Mouse (Mus musculus): ENCODE results near the gene P3h2. TPM values are rescaled to one million over a fixed set of nuclear protein-coding genes. Genes with fewer than 3 reads are reported as not detected.

Gene P3h2
- polyA plus RNA-seq, 1 experiment from 2014 or later, result 2.9 TPM

DNA sequence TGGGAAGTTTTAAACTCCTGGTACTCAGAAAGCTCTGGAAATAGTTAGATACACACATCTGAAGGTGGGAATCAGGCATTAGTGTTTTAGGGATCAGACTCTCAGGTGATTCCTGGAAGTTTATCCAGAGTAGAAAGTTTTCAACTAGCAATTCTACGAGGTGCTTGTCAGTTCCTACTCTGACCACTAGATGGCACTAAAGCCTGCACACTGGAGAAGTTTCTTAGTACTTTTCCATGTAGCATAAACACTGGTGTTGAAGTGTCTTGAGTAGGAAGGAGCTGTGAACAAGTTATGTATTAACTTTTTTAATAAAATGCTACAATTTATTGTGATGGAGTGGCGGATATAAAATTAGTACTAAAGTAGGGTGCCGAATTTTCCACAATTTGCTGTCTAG, 141.7 kb downstream of the P3h2 start:
- H3K4me2 ChIP-seq, result no peak overlapping the region
- H3K27me3 ChIP-seq (replicated peaks; ENCODE audit: control insufficient read depth, insufficient read depth, low read length), result no peaks in the 10 kb centered on the region
- 18% methylated on average over 3 of the region's 3 CpGs for WGBS
- ATAC-seq (replicated peaks; ENCODE audit: low FRiP score) (no peak), DNase-seq (ENCODE audit: low spot score) (no peak)
- H3K36me3 ChIP-seq (ENCODE audit: control insufficient read depth, insufficient read depth, low read length), result no peaks in the 10 kb centered on the region
- H3K9ac ChIP-seq (ENCODE audit: low read depth, low read length), result no peak overlapping the region
- no peak overlapping the region for H3K27ac ChIP-seq (ENCODE audit: low read depth, low read length)
- H3K9me3 ChIP-seq (ENCODE audit: control insufficient read depth, low read length), result no peaks in the 10 kb centered on the region
- no peak overlapping the region for H3K4me3 ChIP-seq (ENCODE audit: low read depth, low read length)
- H3K4me1 ChIP-seq (replicated peaks; ENCODE audit: control insufficient read depth, insufficient read depth, low read length), result no peaks in the 10 kb centered on the region

- H3K9ac ChIP-seq (ENCODE audit: low read depth, low read length), result no peak overlapping the region
Measured at GRCm38 (mm10) chr16:25960345-25960744, 145.2 kb downstream of the P3h2 start.

GRCm38 (mm10) chr16:25959929-25960328, 145.7 kb downstream of the P3h2 start:
- no peaks in the 10 kb centered on the region for H3K27me3 ChIP-seq (replicated peaks; ENCODE audit: control insufficient read depth, insufficient read depth, low read length)
- H3K4me2 ChIP-seq, result no peak overlapping the region
- no peak overlapping the region for H3K4me3 ChIP-seq (ENCODE audit: low read depth, low read length)
- DNase-seq (ENCODE audit: low spot score), result no peak
- ATAC-seq (replicated peaks; ENCODE audit: low FRiP score), result no peak
- no peaks in the 10 kb centered on the region for H3K9me3 ChIP-seq (ENCODE audit: control insufficient read depth, low read length)
- no peaks in the 10 kb centered on the region for H3K4me1 ChIP-seq (replicated peaks; ENCODE audit: control insufficient read depth, insufficient read depth, low read length)
- H3K27ac ChIP-seq (ENCODE audit: low read depth, low read length), result no peak overlapping the region
- H3K36me3 ChIP-seq (ENCODE audit: control insufficient read depth, insufficient read depth, low read length), result no peaks in the 10 kb centered on the region
- 86% methylated on average over 5 of the region's 5 CpGs for WGBS
- no peak overlapping the region for H3K9ac ChIP-seq (ENCODE audit: low read depth, low read length)

More at GRCm38 (mm10) chr16:25960345-25960744, 145.2 kb downstream of the P3h2 start:
- no peak for DNase-seq (ENCODE audit: low spot score)
- 94% methylated on average over 7 of the region's 7 CpGs for WGBS
- H3K27me3 ChIP-seq (replicated peaks; ENCODE audit: control insufficient read depth, insufficient read depth, low read length), result no peaks in the 10 kb centered on the region
- H3K4me3 ChIP-seq (ENCODE audit: low read depth, low read length), result no peak overlapping the region
- no peaks in the 10 kb centered on the region for H3K9me3 ChIP-seq (ENCODE audit: control insufficient read depth, low read length)
- H3K36me3 ChIP-seq (ENCODE audit: control insufficient read depth, insufficient read depth, low read length), result no peaks in the 10 kb centered on the region
- ATAC-seq (replicated peaks; ENCODE audit: low FRiP score), result no peak
- H3K4me1 ChIP-seq (replicated peaks; ENCODE audit: control insufficient read depth, insufficient read depth, low read length), result no peaks in the 10 kb centered on the region
- H3K27ac ChIP-seq (ENCODE audit: low read depth, low read length), result no peak overlapping the region
- no peak overlapping the region for H3K4me2 ChIP-seq

DNA sequence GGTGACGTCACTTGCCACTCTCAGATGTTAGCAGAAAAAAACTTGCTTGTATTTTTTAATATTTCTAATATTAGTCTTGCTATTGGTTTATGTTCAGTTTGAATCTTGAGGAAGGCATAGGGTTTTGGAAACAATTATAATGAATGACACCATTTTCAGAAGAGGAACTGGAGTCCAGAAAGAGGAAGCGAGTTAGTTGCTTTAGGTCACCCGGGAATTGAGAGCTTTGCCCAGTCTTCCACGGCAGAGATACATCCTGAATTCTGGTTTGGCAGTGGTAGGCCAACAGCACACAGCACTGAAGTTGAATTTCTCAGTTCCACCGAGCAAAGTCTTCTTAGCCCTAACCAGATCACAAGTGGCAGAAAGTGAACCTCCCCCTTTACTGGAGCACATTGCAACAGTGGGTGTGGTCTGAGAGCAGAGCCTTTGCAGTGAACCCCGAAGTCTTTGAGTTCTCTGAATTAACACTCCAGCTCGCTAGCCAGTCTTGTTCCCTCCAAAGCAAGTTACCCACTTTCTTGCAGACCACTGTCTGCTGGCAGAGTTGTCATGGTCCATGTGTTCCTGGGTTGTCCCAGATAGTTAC, 146.8 kb downstream of the P3h2 start:
- no peaks in the 10 kb centered on the region for H3K9me3 ChIP-seq (ENCODE audit: control insufficient read depth, low read length)
- no peak for ATAC-seq (replicated peaks; ENCODE audit: low FRiP score)
- 56% methylated on average over 7 of the region's 7 CpGs for WGBS
- H3K27ac ChIP-seq (ENCODE audit: low read depth, low read length), result no peak overlapping the region
- H3K9ac ChIP-seq (ENCODE audit: low read depth, low read length), result no peak overlapping the region
- H3K36me3 ChIP-seq (ENCODE audit: control insufficient read depth, insufficient read depth, low read length), result no peaks in the 10 kb centered on the region
- no peaks in the 10 kb centered on the region for H3K4me1 ChIP-seq (replicated peaks; ENCODE audit: control insufficient read depth, insufficient read depth, low read length)
- DNase-seq (ENCODE audit: low spot score), result no peak
- H3K27me3 ChIP-seq (replicated peaks; ENCODE audit: control insufficient read depth, insufficient read depth, low read length), result no peaks in the 10 kb centered on the region
- H3K4me3 ChIP-seq (ENCODE audit: low read depth, low read length), result no peak overlapping the region
- no peak overlapping the region for H3K4me2 ChIP-seq

- ATAC-seq (replicated peaks; ENCODE audit: low FRiP score) (no peak), DNase-seq (ENCODE audit: low spot score) (no peak)
Measured at GRCm38 (mm10) chr16:25958213-25958612, 147.4 kb downstream of the P3h2 start.

DNA sequence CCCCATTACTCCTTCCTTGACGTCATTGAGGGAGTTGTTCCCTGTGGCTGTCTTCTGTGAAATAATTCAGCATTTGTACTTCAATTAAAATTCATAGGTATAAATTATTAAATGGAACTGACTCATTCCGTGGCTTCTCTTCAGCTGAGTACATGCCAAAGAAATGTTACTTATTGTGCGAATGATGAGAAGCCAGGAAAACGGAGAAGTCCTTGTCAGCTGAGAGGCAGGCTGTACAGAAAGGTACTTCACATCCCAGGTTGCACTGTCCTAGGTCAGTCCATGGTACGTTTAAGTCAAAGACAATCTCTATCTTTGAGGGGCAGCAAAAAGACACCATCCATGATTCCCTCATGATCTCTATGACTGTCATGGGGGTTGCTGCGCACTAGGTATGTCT, 148.8 kb downstream of the P3h2 start:
- 84% methylated on average over 6 of the region's 6 CpGs for WGBS
- Histone ChIP-seq H3K27ac (ENCODE audit: low read depth, low read length) (no peak overlapping the region), H3K27me3 (replicated peaks; ENCODE audit: control insufficient read depth, insufficient read depth, low read length) (no peaks in the 10 kb centered on the region), H3K4me1 (replicated peaks; ENCODE audit: control insufficient read depth, insufficient read depth, low read length) (no peaks in the 10 kb centered on the region), H3K36me3 (ENCODE audit: control insufficient read depth, insufficient read depth, low read length) (no peaks in the 10 kb centered on the region), H3K4me2 (no peak overlapping the region), H3K4me3 (ENCODE audit: low read depth, low read length) (no peak overlapping the region), H3K9ac (ENCODE audit: low read depth, low read length) (no peak overlapping the region), H3K9me3 (ENCODE audit: control insufficient read depth, low read length) (no peaks in the 10 kb centered on the region)
- no peak for DNase-seq (ENCODE audit: low spot score)
- no peak for ATAC-seq (replicated peaks; ENCODE audit: low FRiP score)

More at GRCm38 (mm10) chr16:25958213-25958612, 147.4 kb downstream of the P3h2 start:
- H3K4me3 ChIP-seq (ENCODE audit: low read depth, low read length), result no peak overlapping the region
- H3K36me3 ChIP-seq (ENCODE audit: control insufficient read depth, insufficient read depth, low read length), result no peaks in the 10 kb centered on the region
- H3K27ac ChIP-seq (ENCODE audit: low read depth, low read length), result no peak overlapping the region
- H3K4me2 ChIP-seq, result no peak overlapping the region
- H3K9me3 ChIP-seq (ENCODE audit: control insufficient read depth, low read length), result no peaks in the 10 kb centered on the region
- H3K27me3 ChIP-seq (replicated peaks; ENCODE audit: control insufficient read depth, insufficient read depth, low read length), result no peaks in the 10 kb centered on the region
- WGBS, result 88% methylated on average over 10 of the region's 10 CpGs
- H3K4me1 ChIP-seq (replicated peaks; ENCODE audit: control insufficient read depth, insufficient read depth, low read length), result no peaks in the 10 kb centered on the region
- no peak overlapping the region for H3K9ac ChIP-seq (ENCODE audit: low read depth, low read length)

DNA sequence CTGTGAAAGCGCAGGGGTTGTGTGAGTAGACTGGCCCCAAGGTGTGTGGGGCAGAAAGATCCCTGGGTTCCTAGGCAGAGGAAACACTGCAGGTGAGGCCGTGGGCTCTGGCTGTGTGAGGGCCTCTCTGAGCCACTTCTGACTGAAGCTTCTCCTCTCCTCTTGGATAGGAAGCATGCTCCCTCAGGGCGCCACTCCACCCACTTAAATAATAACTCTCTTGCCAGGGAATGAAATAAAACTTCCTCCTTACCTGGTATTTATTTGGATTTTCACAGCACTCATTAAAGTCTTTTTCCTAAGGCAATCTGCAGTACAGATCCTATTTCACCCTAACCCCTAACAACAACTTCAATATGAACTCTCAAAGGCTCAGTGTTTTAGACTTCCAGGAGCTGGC, 151.0 kb downstream of the P3h2 start:
- Histone ChIP-seq H3K4me3 (ENCODE audit: low read depth, low read length) (no peak overlapping the region), H3K27me3 (replicated peaks; ENCODE audit: control insufficient read depth, insufficient read depth, low read length) (no peaks in the 10 kb centered on the region), H3K9me3 (ENCODE audit: control insufficient read depth, low read length) (no peaks in the 10 kb centered on the region), H3K27ac (ENCODE audit: low read depth, low read length) (no peak overlapping the region), H3K36me3 (ENCODE audit: control insufficient read depth, insufficient read depth, low read length) (no peaks in the 10 kb centered on the region), H3K9ac (ENCODE audit: low read depth, low read length) (no peak overlapping the region), H3K4me2 (no peak overlapping the region), H3K4me1 (replicated peaks; ENCODE audit: control insufficient read depth, insufficient read depth, low read length) (no peaks in the 10 kb centered on the region)
- DNase-seq (ENCODE audit: low spot score), result no peak
- no peak for ATAC-seq (replicated peaks; ENCODE audit: low FRiP score)
- 79% methylated on average over 3 of the region's 3 CpGs for WGBS

GRCm38 (mm10) chr16:25953359-25953758, 152.2 kb downstream of the P3h2 start:
- H3K36me3 ChIP-seq (ENCODE audit: control insufficient read depth, insufficient read depth, low read length), result no peaks in the 10 kb centered on the region
- no peaks in the 10 kb centered on the region for H3K9me3 ChIP-seq (ENCODE audit: control insufficient read depth, low read length)
- no peak overlapping the region for H3K27ac ChIP-seq (ENCODE audit: low read depth, low read length)
- H3K4me1 ChIP-seq (replicated peaks; ENCODE audit: control insufficient read depth, insufficient read depth, low read length), result no peaks in the 10 kb centered on the region
- no peak for DNase-seq (ENCODE audit: low spot score)
- H3K4me3 ChIP-seq (ENCODE audit: low read depth, low read length), result no peak overlapping the region
- no peaks in the 10 kb centered on the region for H3K27me3 ChIP-seq (replicated peaks; ENCODE audit: control insufficient read depth, insufficient read depth, low read length)
- H3K4me2 ChIP-seq, result no peak overlapping the region
- WGBS, result 69% methylated on average over 5 of the region's 5 CpGs
- no peak for ATAC-seq (replicated peaks; ENCODE audit: low FRiP score)
- H3K9ac ChIP-seq (ENCODE audit: low read depth, low read length), result no peak overlapping the region

DNA sequence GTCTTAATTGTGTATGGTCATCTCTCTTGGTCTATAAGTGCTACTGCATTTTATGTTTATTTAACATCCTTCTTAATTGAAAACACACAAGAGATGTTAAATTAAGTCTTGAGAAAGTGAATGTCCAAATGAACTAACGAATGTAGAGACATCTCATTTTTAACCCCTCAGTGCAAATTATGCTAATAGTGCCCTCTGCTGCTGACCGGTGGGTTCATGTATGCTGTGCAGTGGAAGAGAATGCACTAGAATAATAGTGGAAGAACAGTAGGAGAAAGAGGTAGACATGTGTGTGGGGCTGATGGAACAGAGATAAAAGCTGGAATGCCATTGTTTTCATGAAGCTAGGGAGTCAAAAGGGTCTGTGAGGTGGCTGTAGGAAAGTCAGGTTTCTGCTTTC, 153.6 kb downstream of the P3h2 start:
- H3K4me2 ChIP-seq, result no peak overlapping the region
- no peaks in the 10 kb centered on the region for H3K36me3 ChIP-seq (ENCODE audit: control insufficient read depth, insufficient read depth, low read length)
- DNase-seq (ENCODE audit: low spot score) (no peak), ATAC-seq (replicated peaks; ENCODE audit: low FRiP score) (no peak)
- no peaks in the 10 kb centered on the region for H3K4me1 ChIP-seq (replicated peaks; ENCODE audit: control insufficient read depth, insufficient read depth, low read length)
- no peak overlapping the region for H3K9ac ChIP-seq (ENCODE audit: low read depth, low read length)
- H3K27ac ChIP-seq (ENCODE audit: low read depth, low read length), result no peak overlapping the region
- H3K27me3 ChIP-seq (replicated peaks; ENCODE audit: control insufficient read depth, insufficient read depth, low read length), result no peaks in the 10 kb centered on the region
- H3K9me3 ChIP-seq (ENCODE audit: control insufficient read depth, low read length), result no peaks in the 10 kb centered on the region
- H3K4me3 ChIP-seq (ENCODE audit: low read depth, low read length), result no peak overlapping the region
- WGBS, result 69% methylated on average over 2 of the region's 2 CpGs
